Mouse (Mus musculus) lung, embryonic 15.5 days (tissue): ENCODE measurements around the gene Spz1. TPM values are rescaled to one million over a fixed set of nuclear protein-coding genes. Genes with fewer than 3 reads are reported as not detected.

Experiments
- ATAC-seq: fragments of 200-750 bp; cut with Nextera tagmentation; 2 replicates; pipeline ENCODE4 v1.8.0; 2017; ENCODE audit warnings: moderate number of reproducible peaks, borderline replicate concordance; ENCODE audit not compliant: low FRiP score, low TSS enrichment; ENCODE audit errors: extremely low read depth
- H3K27ac ChIP-seq: fragments of 300-500 bp; sonication (generic); 2 replicates; pipeline ENCODE4 v1.5.1; 2015; ENCODE audit warnings: moderate library complexity, mild to moderate bottlenecking, inconsistent platforms
- H3K27me3 ChIP-seq: fragments of 300-500 bp; sonication (generic); 2 replicates; pipeline ENCODE4 v1.6.1; 2015; ENCODE audit warnings: inconsistent platforms
- H3K36me3 ChIP-seq: fragments of 300-500 bp; sonication (generic); 2 replicates; pipeline ENCODE4 v1.6.1; 2015; ENCODE audit warnings: inconsistent platforms
- H3K4me1 ChIP-seq: fragments of 300-500 bp; sonication (generic); 2 replicates; pipeline ENCODE4 v1.6.1; 2015; ENCODE audit warnings: inconsistent platforms
- H3K4me2 ChIP-seq: fragments of 300-500 bp; sonication (generic); 2 replicates; pipeline ENCODE4 v1.6.1; 2015; ENCODE audit warnings: inconsistent platforms, mild to moderate bottlenecking, moderate library complexity
- H3K4me3 ChIP-seq: fragments of 300-500 bp; sonication (generic); 2 replicates; pipeline ENCODE4 v1.5.1; 2015; ENCODE audit warnings: mild to moderate bottlenecking, inconsistent platforms
- H3K9ac ChIP-seq: fragments of 300-500 bp; sonication (generic); 2 replicates; pipeline ENCODE4 v1.6.1; 2015; ENCODE audit warnings: inconsistent platforms
- H3K9me3 ChIP-seq: fragments of 300-500 bp; sonication (generic); 2 replicates; pipeline ENCODE4 v1.6.1; 2016; ENCODE audit warnings: inconsistent platforms
- WGBS: fragments of 180-500 bp; shearing (Covaris S2); methylation state at CpG from one replicate; pipeline ENCODE4 v1.1.7; 2015; 5-methylcytosine and 5-hydroxymethylcytosine counted together
- polyA plus RNA-seq: library from polyadenylated mRNA; unstranded; fragments of >200 nt; fragmentation: Nextera tagmentation; extraction: Ambion mirVana; gene quantifications from 2 replicates; pipeline ENCODE4 v1.2.1, GENCODE M21; 2015

Spz1 gene
- polyA plus RNA-seq, 1 experiment from 2014 or later: not detected

DNA sequence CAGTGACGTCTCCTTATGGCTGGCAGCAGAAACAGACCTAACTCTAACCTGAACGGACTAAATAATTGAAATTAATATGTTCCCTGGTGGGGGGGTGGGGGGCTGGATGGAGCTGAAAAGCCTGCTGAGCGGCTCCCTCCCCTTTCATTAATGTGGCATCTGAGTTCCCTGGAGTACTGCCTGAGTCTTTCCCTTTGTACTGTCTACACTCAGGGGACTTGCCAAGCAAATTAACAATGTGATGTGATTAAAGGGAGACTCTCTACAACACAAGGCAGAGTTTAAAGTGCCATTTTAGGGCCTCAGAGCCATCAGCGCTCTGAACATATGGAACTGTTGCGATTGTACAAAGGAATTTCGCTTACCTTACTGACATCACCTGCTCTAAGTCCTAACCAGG lies 18.5 kb upstream of the Spz1 start:
- ATAC-seq: no peak
- no peaks in the 10 kb centered on the region for H3K36me3 ChIP-seq
- H3K27me3 ChIP-seq: no peaks in the 10 kb centered on the region
- no peaks in the 10 kb centered on the region for H3K9me3 ChIP-seq
- no peak overlapping the region for H3K4me3 ChIP-seq
- H3K9ac ChIP-seq: no peak overlapping the region
- 43% methylated on average over 6 of the region's 6 CpGs for WGBS
- H3K4me1 ChIP-seq: peaks cover 27% of the 10 kb centered on the region
- peak overlapping the region; percentile 80 for H3K27ac ChIP-seq
- H3K4me2 ChIP-seq: no peak overlapping the region

DNA sequence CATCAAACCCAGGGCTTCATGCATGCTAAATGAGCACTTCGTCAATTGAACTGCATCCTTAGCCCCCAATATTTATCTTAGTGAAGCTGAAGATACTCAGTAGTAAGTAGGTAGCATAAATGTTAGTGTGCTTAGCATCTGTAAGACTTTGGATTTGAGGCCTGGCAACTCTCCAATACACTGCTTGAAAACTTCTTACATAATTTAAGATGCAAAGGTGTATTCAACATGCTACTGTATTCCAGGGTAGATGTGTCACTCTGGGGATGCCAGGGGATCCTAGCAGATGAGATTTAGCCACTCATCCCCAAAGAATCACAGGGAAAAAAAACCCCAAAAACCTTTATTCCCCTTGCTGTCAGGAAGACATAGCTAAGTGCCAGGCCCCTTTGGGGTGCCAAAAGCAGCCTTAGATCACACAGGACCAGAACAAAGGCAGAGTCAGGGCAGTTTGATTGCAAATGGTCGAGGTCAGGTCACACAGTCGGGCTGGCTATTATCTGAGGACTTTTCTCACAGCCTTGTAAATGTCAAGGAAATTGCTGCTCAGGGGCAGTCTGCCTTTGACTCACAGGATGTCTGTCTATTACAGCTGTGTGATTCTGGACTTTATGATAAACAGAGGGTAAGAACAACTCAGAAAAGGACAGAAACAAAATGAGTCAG lies 17.9 kb upstream of the Spz1 start:
- Histone ChIP-seq H3K9me3 (no peaks in the 10 kb centered on the region), H3K9ac (no peak overlapping the region), H3K4me1 (peaks cover 33% of the 10 kb centered on the region), H3K36me3 (no peaks in the 10 kb centered on the region), H3K27ac (peak overlapping the region; percentile 80), H3K4me3 (no peak overlapping the region), H3K27me3 (no peaks in the 10 kb centered on the region), H3K4me2 (no peak overlapping the region)
- 21% methylated on average over 3 of the region's 3 CpGs for whole genome bisulfite sequencing
- ATAC-seq: no peak

DNA sequence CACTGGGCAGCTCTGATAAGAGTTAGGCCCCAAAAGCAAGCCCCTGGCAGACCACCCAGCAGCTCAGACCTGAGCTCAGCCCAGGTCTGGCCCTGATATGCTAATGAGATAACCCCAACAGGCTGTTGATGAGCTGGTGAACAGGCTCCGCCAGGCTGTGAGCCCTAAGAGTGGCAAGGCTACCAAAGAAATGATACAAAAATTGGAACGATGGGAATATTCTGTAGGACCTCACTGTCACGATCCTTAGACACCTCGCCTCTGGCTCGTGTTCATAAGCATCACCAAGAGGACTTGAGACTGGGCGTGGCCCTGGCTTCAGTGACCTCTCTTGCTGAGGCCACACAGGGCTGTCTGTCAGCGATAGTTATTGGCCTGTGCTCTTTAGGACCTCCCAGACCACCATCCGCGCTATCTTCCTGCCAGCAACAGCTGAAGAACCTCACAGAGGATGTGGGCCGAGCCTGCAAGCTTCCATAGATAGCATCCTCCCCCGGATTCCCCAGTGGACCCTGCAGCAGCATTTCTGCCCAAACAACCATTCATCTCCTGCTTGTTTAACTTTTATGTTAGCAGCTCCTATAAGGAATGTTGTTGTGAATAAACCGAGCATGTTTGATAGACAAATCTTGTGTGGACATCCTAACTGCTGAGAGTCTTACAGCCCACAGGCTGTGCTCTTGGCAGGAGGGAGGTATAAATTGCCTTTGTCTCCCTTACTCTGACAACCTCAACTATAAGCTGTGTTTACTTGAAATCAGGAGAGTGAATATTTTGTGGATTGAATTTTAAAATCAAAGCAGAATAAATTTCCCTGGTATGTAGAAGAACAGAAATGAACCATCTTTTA lies 17.0 kb upstream of the Spz1 start:
- ATAC-seq: peak; percentile 94
- H3K36me3 ChIP-seq: no peaks in the 10 kb centered on the region
- peak overlapping the region; percentile 21; the same call in 1 of the 2 replicates for H3K4me2 ChIP-seq

DNA sequence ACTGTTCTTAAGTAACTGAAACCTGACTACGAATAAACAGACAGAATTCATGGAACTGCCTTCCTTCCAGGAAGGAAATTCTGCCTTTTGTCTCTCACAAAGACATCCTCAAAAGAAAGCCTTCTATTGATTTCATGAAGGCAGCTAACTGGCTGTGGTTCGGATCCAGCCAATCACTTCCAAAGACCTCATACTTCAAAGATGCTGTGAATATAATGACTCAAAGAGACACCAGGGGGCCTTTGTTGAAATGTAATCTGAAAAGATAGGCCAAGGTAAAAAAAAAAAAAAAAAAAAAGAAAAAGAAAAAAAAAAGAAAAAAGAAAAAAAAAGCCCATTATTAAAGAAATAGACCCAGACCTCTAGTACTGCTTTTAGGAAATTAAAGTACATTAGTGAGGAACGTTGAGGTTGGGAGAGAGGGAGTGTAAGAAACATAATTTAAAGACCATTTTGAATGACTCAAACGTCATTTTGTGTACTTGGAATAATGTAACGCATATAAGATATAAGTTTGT lies 16.4 kb upstream of the Spz1 start:
- H3K4me3 ChIP-seq: no peak overlapping the region
- peak overlapping the region; percentile 21; the same call in 1 of the 2 replicates for H3K4me2 ChIP-seq
- peaks cover 42% of the 10 kb centered on the region for H3K4me1 ChIP-seq
- no peaks in the 10 kb centered on the region for H3K9me3 ChIP-seq
- no peak overlapping the region for H3K9ac ChIP-seq
- no peaks in the 10 kb centered on the region for H3K27me3 ChIP-seq
- no peaks in the 10 kb centered on the region for H3K36me3 ChIP-seq
- H3K27ac ChIP-seq: peak overlapping the region; percentile 80
- no peak for ATAC-seq
- 46% methylated on average over 5 of the region's 5 CpGs for WGBS

More for the DNA sequence above, 17.0 kb upstream of the Spz1 start:
- peaks cover 41% of the 10 kb centered on the region for H3K4me1 ChIP-seq
- no peak overlapping the region for H3K9ac ChIP-seq
- H3K27ac ChIP-seq: peak overlapping the region; percentile 80
- H3K27me3 ChIP-seq: no peaks in the 10 kb centered on the region
- no peak overlapping the region for H3K4me3 ChIP-seq
- WGBS: 21% methylated on average over 12 of the region's 12 CpGs
- H3K9me3 ChIP-seq: no peaks in the 10 kb centered on the region

DNA sequence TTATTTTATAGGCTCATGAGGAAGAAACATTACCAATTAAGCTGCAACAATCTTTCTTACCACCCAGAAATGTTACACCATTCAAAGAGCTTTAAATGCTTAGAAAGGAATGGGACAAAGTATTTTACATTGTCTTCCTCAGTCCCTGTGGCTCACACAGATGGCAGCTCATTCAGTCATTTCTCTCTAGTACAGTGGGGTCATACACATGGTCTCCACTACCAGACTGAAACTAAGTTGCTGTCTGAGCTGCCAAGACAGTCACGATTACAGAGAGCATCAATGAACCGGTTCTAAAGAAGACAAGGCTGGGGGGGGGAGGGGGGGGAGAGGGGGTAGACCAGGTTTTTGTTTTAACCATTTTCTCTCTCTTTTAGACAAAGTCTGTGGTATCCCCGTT lies 15.3 kb upstream of the Spz1 start:
- no peak for ATAC-seq
- H3K4me3 ChIP-seq: no peak overlapping the region
- H3K9ac ChIP-seq: no peak overlapping the region
- H3K4me2 ChIP-seq: no peak overlapping the region
- H3K27me3 ChIP-seq: no peaks in the 10 kb centered on the region
- H3K36me3 ChIP-seq: no peaks in the 10 kb centered on the region
- peaks cover 42% of the 10 kb centered on the region for H3K4me1 ChIP-seq
- WGBS: 69% methylated on average over 3 of the region's 3 CpGs
- H3K27ac ChIP-seq: no peak overlapping the region
- H3K9me3 ChIP-seq: no peaks in the 10 kb centered on the region

DNA sequence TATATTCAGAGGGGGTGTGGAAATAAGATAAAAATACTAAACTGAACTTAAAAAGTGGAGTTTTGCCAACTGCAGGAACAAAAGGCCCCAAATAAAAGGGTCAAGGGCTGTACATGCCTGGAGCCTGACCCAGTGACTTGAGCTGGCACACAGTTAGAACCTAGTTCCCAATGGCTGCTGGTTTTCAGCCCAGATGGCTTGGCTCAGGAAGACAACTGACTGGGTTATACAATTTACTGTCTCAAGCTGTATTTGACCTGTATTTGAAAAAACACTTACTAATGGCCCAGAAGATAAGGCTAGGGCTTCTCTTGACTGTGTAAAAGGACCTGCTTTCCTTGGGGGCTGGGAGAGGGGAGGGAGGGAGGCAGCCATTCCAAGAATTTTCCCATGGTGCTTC lies 13.3 kb upstream of the Spz1 start:
- Histone ChIP-seq H3K27ac (no peak overlapping the region), H3K36me3 (no peaks in the 10 kb centered on the region), H3K27me3 (no peaks in the 10 kb centered on the region), H3K4me1 (peaks cover 34% of the 10 kb centered on the region), H3K9ac (no peak overlapping the region), H3K4me2 (no peak overlapping the region), H3K4me3 (no peak overlapping the region), H3K9me3 (no peaks in the 10 kb centered on the region)
- ATAC-seq: peak; percentile 14; the same call in 1 of the 2 replicates

DNA sequence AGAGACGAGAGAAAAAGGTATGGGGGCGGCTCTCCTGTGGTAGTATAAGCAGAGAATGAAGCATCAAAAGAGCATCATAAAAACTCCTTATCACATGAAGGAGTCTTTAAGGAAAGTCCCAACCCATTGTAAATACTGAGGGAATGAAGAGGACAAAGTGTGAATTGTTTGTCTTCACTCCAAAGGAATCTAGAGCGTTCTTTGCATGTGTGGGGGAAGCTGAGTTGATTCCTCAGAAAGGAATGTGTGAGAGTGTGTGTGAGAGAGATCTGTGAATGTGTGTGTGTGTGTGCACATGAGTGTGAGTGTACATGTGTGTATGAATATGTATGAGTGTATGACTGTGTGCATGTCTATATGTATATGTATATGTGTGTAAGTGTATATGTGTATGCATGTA lies 12.7 kb upstream of the Spz1 start:
- ATAC-seq: no peak
- Histone ChIP-seq H3K4me2 (no peak overlapping the region), H3K27me3 (no peaks in the 10 kb centered on the region), H3K9ac (no peak overlapping the region), H3K27ac (no peak overlapping the region), H3K36me3 (no peaks in the 10 kb centered on the region), H3K4me3 (no peak overlapping the region), H3K9me3 (no peaks in the 10 kb centered on the region), H3K4me1 (peaks cover 33% of the 10 kb centered on the region)
- 34% methylated on average over 3 of the region's 3 CpGs for WGBS

DNA sequence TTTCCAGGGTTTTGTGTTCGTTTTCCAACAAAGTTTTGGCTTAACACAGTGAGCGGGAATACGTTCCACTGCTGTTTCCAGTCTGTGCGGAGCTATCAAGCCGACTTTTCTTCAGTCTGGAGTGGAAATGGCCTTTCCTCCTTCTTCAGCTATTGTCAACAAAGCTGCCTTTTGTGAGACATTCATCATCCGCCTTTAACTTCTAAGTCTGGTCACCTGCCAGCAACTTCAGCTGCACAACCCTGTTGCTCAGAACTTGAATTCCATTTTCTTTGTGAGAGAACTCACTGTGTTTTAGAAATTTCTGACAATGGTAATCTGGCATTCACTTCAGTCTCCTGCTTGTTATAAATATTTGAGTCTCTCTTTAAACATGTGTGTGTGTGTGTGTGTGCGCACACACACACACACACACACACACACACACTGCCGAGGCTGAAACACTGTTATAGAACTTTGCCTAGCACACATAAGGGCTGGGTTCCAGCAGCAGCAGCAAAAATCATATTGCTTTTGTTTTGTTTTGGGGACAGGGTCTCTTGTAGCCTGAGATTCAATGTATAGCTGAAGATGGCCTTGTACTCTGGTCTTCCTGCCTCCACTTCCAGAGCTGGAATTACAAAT lies 8.2 kb upstream of the Spz1 start:
- Histone ChIP-seq H3K4me3 (no peak overlapping the region), H3K36me3 (no peaks in the 10 kb centered on the region), H3K4me2 (no peak overlapping the region), H3K27me3 (no peaks in the 10 kb centered on the region), H3K27ac (peak overlapping the region; percentile 77), H3K9me3 (no peaks in the 10 kb centered on the region), H3K4me1 (peaks cover 44% of the 10 kb centered on the region), H3K9ac (no peak overlapping the region)
- ATAC-seq: 0 out of 2 replicates have a peak, but pooled peaks have one; percentile 38
- WGBS: 12% methylated on average over 8 of the region's 8 CpGs

DNA sequence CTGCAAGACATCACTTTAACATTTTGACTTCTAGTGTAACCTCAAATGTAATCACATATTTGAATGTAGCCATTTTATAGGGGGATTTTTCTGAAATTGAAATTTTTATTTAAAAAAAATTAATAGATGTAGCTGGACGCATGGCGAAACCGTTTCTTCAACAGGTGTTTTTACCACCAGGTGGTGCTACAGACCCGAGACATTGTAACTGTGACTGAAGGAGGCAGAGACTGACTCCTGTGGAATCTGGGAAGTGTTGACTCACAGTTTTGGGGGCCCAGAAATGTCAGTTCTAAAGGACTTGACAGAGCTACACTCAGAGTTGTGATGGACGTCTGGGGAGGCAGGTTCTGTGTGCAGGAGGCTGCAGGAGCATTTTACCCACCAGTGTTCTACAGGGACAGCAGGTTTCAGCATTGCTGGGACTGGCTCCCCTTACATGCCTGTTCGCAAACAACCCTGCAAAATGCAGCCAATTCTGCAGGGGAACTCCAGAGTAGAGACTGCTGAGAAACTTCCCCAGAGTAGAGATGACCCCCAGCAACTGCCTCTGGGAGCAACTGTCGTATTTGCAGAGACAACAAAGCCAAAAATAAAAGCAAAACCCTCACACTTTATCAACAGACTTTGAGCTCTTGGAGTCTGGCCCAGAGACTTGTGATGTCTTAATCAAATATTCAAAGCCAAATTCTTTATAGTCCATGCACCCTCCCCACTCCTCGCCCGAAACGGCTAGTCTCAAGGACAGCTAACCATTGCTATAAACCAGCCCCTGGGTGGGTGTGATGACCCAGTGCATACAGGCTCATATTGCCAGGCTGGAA lies 4.5 kb upstream of the Spz1 start:
- ATAC-seq: peak; percentile 89
- peak overlapping the region; percentile 82 for H3K27ac ChIP-seq
- H3K27me3 ChIP-seq: no peaks in the 10 kb centered on the region
- no peaks in the 10 kb centered on the region for H3K36me3 ChIP-seq
- no peaks in the 10 kb centered on the region for H3K9me3 ChIP-seq
- no peak overlapping the region for H3K4me3 ChIP-seq
- H3K9ac ChIP-seq: no peak overlapping the region
- 10% methylated on average over 10 of the region's 10 CpGs for WGBS
- no peak overlapping the region; the same call in 1 of the 2 replicates for H3K4me2 ChIP-seq
- peaks cover 32% of the 10 kb centered on the region for H3K4me1 ChIP-seq

DNA sequence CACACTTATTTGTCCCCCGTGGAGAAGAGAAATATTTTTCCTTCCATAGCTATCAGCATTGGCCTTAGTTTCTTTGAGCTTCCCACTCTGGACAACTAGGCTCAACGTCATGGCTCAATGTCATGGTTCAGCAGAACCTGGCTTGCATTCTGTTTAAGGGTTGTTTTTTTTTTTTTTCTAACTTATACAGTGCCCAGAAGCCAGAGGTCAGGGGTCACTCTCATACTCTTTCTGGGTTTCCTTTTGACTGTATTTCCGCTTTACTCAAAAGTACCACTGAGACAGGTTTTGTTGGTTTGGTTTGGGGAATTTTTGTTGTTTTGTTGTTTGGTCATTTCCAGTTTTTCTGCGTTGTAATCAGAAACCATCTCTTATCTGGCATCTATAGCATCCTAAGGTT lies 2.2 kb upstream of the Spz1 start:
- Histone ChIP-seq H3K9me3 (no peaks in the 10 kb centered on the region), H3K4me2 (no peak overlapping the region), H3K9ac (no peak overlapping the region), H3K27me3 (no peaks in the 10 kb centered on the region), H3K27ac (no peak overlapping the region), H3K36me3 (no peaks in the 10 kb centered on the region), H3K4me1 (peaks cover 17% of the 10 kb centered on the region), H3K4me3 (no peak overlapping the region)
- ATAC-seq: no peak
- 75% methylated on average over 4 of the region's 4 CpGs for WGBS

DNA sequence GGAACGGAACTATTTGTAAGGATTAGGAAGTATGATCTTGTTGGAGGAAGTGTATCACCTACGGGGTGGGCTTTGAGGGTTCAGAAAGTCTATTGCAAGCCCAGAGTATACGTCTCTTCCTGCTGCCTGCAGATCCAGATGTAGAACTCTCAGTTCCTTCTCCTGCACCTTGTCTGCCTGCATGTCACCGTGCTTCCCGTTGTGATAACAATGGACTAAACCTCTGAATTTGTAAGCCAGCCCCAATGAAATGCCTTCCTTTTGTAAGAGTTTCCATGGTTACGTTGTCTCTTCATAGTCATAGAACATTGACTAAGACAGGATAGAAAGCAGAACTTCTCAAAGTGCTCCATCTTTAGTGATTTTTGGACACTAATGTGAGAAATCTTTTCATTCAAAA lies 716 bp upstream of the Spz1 start:
- WGBS: 68% methylated on average over 6 of the region's 6 CpGs
- H3K9ac ChIP-seq: no peak overlapping the region
- no peak overlapping the region for H3K4me3 ChIP-seq
- no peak overlapping the region for H3K27ac ChIP-seq
- no peaks in the 10 kb centered on the region for H3K27me3 ChIP-seq
- H3K4me2 ChIP-seq: no peak overlapping the region
- H3K36me3 ChIP-seq: no peaks in the 10 kb centered on the region
- ATAC-seq: no peak
- peaks cover 16% of the 10 kb centered on the region for H3K4me1 ChIP-seq
- no peaks in the 10 kb centered on the region for H3K9me3 ChIP-seq
